Mouse (Mus musculus) hematopoietic stem cell, adult 5-6 weeks (primary cell): ENCODE measurements around the gene Gpd1l. TPM values are rescaled to one million over a fixed set of nuclear protein-coding genes. Genes with fewer than 3 reads are reported as not detected.

Source experiments
- ATAC-seq, 2 experiments: fragments of 125-278 bp in 1 of 2; replicated peaks in 1 of 2; 2 replicates each; pipeline ENCODE4 v1.8.0; 2016 to 2017; ENCODE audit warnings: inconsistent platforms in 2 of 2, mild to moderate bottlenecking in 2 of 2, moderate number of reproducible peaks in 2 of 2, low read depth in 1 of 2, moderate TSS enrichment in 1 of 2; ENCODE audit not compliant: low FRiP score in 2 of 2, poor library complexity in 2 of 2, severe bottlenecking in 2 of 2, insufficient read depth in 1 of 2, low TSS enrichment in 1 of 2
- total RNA-seq: library from RNA; stranded (forward); fragments of 172-1452, 232-1000 nt; gene quantifications from 2 replicates; pipeline ENCODE4 v1.2.3, GENCODE M21; 2017

The Gpd1l gene
- total RNA-seq, 1 experiment from 2014 or later = 17.0 TPM

DNA sequence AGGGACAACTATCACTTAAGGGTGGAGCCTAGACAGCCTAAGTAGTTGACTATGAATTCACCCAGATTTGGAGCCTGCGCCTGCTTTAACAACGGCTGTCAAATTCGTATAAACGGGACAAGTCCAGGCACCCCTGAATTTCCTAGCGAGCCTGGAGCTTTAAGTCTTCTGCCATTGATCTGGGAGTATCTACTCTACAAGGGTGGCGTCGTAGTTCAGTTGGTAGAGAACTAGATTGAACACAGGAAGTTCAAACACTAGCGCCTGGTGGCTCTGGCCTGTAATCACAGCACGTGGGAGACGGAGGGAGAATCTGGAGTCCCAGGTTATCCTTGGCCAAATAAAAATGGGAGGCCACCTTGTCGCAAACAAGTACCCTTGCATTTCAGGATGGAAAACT, 444 bp upstream of the Gpd1l start:
- ATAC-seq = no peak

- ATAC-seq = peak in 1 of 2 experiments; percentile 54; a peak in 2 of 4 replicates
These were observed 607 bp downstream of the Gpd1l start for GRCm38 (mm10) chr9:114933037-114933722.

DNA sequence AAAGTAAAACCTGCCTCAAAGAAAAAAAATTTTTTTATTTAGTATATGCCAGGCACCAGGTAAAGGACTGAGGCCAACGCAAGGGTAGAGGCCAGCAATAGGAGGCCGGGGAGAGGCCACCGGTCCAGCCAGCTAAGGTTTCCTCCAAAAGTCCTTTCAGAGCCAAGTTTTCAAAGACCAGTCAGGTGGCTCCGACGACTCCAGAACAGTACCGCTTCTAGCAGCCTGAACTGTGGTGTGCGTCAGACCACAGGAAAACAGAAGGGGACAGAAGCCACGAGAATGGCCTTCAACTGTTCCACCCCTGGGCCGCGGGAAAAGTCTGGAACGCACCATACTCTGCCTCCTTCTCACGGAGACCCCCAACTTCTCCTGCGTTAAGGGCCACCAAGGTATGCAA, 1.2 kb downstream of the Gpd1l start:
- peak; percentile 20 to 38; a peak in 1 of 4 replicates for ATAC-seq

GRCm38 (mm10) chr9:114930464-114931090, 3.2 kb downstream of the Gpd1l start:
- no peak for ATAC-seq

DNA sequence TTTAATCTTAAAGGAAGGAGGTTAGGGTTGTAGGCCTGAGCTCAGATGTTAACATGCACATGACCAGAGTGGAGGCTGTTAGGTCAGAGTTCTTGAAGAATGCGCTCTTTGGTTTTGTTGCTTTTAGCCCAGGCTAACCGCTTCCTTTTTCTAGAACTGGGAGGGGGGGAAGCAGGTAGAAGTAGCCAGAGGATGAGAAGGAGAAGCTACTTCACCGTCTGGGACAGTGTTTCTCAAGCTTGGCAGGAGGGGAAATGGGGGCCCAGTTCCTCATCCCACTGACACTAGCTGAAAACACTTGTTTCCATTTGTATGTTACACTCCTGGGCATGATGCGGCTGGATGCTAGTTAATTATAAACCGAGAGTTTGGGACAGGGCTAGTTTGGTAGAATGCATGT, 8.2 kb downstream of the Gpd1l start:
- ATAC-seq = peak; percentile 49 to 67; a peak in 3 of 4 replicates

GRCm38 (mm10) chr9:114925039-114925438, 8.7 kb downstream of the Gpd1l start:
- ATAC-seq = peak in 1 of 2 experiments; percentile 10; a peak in 1 of 4 replicates

DNA sequence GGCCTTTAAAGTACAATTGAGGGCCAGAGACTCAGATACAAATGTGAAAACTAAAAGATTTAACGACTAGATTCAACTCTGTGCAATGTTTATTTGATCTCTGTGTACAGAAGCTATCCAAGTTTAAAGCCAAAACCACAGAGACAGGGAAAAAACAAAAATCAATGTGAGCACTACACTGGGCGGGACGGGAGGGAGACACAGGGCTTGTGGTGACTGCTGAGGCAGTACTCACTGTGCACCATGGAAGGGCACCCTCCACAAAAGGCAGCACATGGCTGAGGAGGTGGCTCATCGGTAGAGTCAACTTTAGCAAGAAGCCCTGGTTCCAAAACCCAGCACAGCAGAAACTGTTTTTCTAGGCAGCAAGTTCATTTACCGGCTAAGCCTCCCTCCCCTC, 9.3 kb downstream of the Gpd1l start:
- no peak for ATAC-seq

DNA sequence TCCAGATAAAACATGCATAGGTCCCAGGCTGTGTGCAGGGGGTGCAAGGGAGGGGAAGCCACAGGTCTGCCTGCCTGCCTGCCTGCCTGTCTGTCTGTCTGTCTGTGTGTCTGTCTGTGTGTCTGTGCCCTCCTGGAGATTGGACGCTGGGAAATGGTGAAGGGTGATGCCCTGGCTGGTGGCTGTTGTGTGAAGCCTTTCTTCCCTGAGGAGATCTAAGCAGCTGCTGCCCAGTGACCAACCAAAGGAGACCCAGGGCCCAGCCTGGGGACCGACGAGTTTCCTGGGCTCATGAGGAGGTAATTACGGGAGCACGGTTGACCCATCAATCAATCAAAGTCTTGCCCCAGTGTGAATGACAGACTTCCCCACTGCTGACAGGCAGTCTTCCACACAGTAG, 11.6 kb downstream of the Gpd1l start:
- no peak for ATAC-seq

GRCm38 (mm10) chr9:114921352-114922081, 12.3 kb downstream of the Gpd1l start:
- ATAC-seq = no peak

- peak; percentile 37 to 56; a peak in 1 of 4 replicates for ATAC-seq
These were observed 13.2 kb downstream of the Gpd1l start for GRCm38 (mm10) chr9:114920569-114920968.

GRCm38 (mm10) chr9:114912680-114913649, 20.8 kb downstream of the Gpd1l start:
- ATAC-seq = no peak

- no peak for ATAC-seq
These were observed 26.3 kb downstream of the Gpd1l start for GRCm38 (mm10) chr9:114907509-114907908.

DNA sequence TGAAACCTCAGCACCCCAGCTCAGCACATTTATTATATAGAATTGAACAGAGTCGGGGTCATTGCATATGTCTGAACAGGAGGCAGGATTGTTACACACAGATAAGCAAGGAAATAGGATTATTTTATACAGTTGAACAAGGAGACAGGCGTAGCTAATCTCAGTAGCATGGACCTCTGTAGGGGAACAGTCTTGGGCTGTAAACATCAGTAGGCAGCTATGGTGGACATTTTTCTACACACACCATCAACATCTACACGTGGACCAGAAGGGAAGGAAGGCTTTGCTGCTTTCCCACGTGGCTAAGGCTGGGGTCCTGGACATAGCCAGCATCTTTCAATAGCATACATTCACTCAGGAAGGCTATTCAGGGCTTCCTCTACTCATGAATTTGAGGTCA, 37.9 kb downstream of the Gpd1l start:
- no peak for ATAC-seq

DNA sequence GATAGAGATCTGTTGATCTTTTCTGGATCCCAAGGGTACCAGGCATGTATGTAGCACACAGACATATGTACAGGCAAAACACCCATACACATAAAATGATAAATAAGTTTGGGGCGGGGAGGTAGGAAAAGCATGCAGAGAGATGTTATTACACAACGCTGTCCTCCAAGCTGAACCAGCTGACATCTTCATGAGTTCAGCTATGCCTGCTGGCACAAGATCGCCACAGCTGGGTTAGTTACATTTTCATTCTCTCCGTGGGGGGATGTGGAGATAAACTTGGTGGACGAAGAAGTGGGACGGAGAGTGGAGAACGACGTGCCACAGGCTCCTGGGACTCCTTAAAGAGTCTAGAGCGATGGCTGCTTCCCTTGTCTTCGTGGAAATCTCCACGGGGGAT, 40.8 kb downstream of the Gpd1l start:
- no peak for ATAC-seq

- no peak for ATAC-seq
These were observed 43.4 kb downstream of the Gpd1l start for GRCm38 (mm10) chr9:114890377-114890776.

DNA sequence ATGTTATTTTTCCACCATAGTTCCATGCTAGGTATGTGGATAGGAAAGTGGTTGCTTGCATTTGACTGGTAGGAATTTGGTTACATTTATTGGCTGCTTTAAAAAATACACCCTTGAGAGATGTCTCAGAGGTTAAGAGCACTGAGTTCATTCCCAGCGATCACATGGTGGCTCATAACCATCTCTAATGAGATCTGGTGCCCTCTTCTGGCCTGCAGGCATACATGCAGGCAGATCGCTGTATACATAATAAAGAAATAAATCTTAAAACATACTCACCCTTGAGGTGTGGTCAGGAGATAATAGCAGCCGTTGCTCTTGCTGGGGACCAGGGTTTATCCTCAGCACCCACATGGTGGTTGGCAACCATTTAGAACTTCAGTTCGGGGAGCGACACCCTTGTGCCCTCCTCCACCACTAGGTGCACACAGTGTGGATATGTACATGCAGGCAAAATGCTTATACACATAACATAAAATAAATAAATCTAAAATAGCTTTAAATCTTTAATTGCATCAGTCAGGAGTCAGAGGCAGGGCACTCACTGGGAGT, 44.9 kb downstream of the Gpd1l start:
- ATAC-seq = no peak

GRCm38 (mm10) chr9:114887699-114888098, 46.1 kb downstream of the Gpd1l start:
- ATAC-seq = no peak; a peak in 2 of 4 replicates
